Mouse (Mus musculus) spleen, adult 2 months (tissue): ENCODE data around the gene Cryl1. TPM values are rescaled to one million over a fixed set of nuclear protein-coding genes. Genes with fewer than 3 reads are reported as not detected.

ENCODE experiments used
- DNase-seq, 2 experiments: peaks; one replicate each; pipeline versions ENCODE4 v3.0.0 to v3.0.0-alpha.2; 2012 to 2021; ENCODE audit warnings: low spot score in 2 of 2, low read depth in 1 of 2
- H3K27ac ChIP-seq: fragments of 200-500 bp; 2 replicates; pipeline ENCODE4 v1.5.1; 2012; ENCODE audit warnings: low read length, inconsistent platforms; ENCODE audit not compliant: insufficient read depth
- H3K27me3 ChIP-seq: fragments of 200-500 bp; 2 replicates; pipeline ENCODE4 v1.6.1; 2012; ENCODE audit warnings: mild to moderate bottlenecking, moderate library complexity, low read length, inconsistent platforms; ENCODE audit not compliant: control insufficient read depth, insufficient read depth
- H3K36me3 ChIP-seq: fragments of 200-500 bp; 2 replicates; pipeline ENCODE4 v1.6.1; 2012; ENCODE audit warnings: mild to moderate bottlenecking, low read length, inconsistent platforms; ENCODE audit not compliant: control insufficient read depth, insufficient read depth
- H3K4me1 ChIP-seq: fragments of 200-500 bp; 2 replicates; pipeline ENCODE4 v1.6.1; 2011; ENCODE audit warnings: inconsistent platforms; ENCODE audit not compliant: control insufficient read depth, insufficient read depth, insufficient read length
- H3K4me3 ChIP-seq: fragments of 200-500 bp; 2 replicates; pipeline ENCODE4 v1.5.1; 2011; ENCODE audit warnings: mild to moderate bottlenecking, inconsistent platforms; ENCODE audit not compliant: insufficient read depth, insufficient read length; ENCODE audit errors: extremely low read depth
- CTCF ChIP-seq: fragments of 200-500 bp; IDR thresholded peaks from 2 replicates; pipeline ENCODE4 v1.5.1; 2011; ENCODE audit warnings: mild to moderate bottlenecking, inconsistent platforms; ENCODE audit not compliant: insufficient read depth, insufficient read length, insufficient replicate concordance; ENCODE audit errors: extremely low read depth
- POLR2A ChIP-seq: fragments of 200-500 bp; IDR thresholded peaks from 2 replicates; pipeline ENCODE4 v1.6.1; 2011; ENCODE audit warnings: low read depth, low read length, inconsistent platforms
- WGBS: fragments of 180-500 bp; shearing (Covaris S2); methylation state at CpG from one replicate; pipeline ENCODE4 v1.1.7; 2018; 5-methylcytosine and 5-hydroxymethylcytosine counted together
- polyA plus RNA-seq: library from polyadenylated mRNA; depleted of rRNA; stranded (reverse); fragments of >200 nt; gene quantifications from 2 replicates; pipeline ENCODE4 v1.2.3, GENCODE M21; 2012

Cryl1 gene
- polyA plus RNA-seq, 1 experiment, result 14.9 TPM

GRCm38 (mm10) chr14:57342316-57343055 lies 55.8 kb downstream of the Cryl1 start:
- Histone ChIP-seq H3K36me3 (no peaks in the 10 kb centered on the region), H3K27me3 (no peaks in the 10 kb centered on the region), H3K4me3 (no peak overlapping the region), H3K27ac (no peak overlapping the region), H3K4me1 (no peaks in the 10 kb centered on the region)
- no peak for TF ChIP-seq POLR2A
- 87% methylated on average over 6 of the region's 6 CpGs for WGBS
- DNase-seq, result no peak

DNA sequence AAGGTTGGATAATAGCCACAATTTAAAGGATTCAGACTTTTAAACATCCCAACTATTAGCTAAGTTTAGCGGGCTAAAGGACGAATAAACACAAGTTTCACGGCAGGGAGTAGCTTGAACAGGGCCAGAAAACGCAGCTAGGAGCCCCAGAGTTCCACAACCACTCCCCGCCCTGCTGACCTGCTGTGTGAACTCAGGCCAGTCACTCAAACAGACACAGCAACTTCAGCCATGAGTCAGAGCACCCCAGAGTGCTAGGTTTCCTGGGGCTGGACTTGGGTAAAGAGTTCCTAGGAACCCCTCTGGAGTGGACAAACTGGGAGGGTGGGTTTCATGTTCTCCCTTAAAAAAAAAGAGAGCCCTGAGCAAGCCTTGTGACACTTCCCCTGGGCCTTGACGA lies 59.7 kb downstream of the Cryl1 start:
- no peak for TF ChIP-seq POLR2A
- TF ChIP-seq CTCF, result no peak
- WGBS, result 92% methylated on average over 6 of the region's 6 CpGs
- no peak for DNase-seq
- Histone ChIP-seq H3K4me1 (no peaks in the 10 kb centered on the region), H3K27ac (no peak overlapping the region), H3K36me3 (no peaks in the 10 kb centered on the region), H3K27me3 (no peaks in the 10 kb centered on the region), H3K4me3 (no peak overlapping the region)

DNA sequence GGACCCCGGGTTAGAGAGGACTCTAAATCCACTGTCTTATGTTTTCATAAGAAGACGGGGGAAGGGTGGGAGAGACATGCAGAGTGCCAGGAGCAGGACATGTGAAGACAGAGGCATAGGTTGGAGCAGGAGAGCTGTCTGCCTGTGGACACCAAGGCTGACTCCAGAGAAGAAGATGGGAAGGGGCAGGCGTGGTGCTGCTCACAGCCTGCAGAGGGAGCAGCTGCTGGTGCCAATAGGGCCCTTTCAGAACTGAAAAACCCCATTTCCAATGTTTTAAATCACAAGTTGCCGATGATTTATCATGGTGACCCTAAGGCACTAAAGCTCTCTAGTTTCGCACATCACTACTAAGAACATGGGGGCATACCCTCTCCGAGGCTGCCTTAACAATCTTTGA lies 63.5 kb downstream of the Cryl1 start:
- Histone ChIP-seq H3K4me3 (no peak overlapping the region), H3K4me1 (no peaks in the 10 kb centered on the region), H3K36me3 (no peaks in the 10 kb centered on the region), H3K27ac (no peak overlapping the region), H3K27me3 (no peaks in the 10 kb centered on the region)
- 0 out of 2 replicates have a peak, but pooled peaks have one; percentile 5 for TF ChIP-seq CTCF
- TF ChIP-seq POLR2A, result no peak
- 89% methylated on average over 6 of the region's 6 CpGs for WGBS
- no peak for DNase-seq

GRCm38 (mm10) chr14:57332503-57332902 lies 65.8 kb downstream of the Cryl1 start:
- TF ChIP-seq POLR2A (no peak), CTCF (no peak)
- Histone ChIP-seq H3K27ac (no peak overlapping the region), H3K4me1 (no peaks in the 10 kb centered on the region), H3K27me3 (no peaks in the 10 kb centered on the region), H3K36me3 (no peaks in the 10 kb centered on the region), H3K4me3 (no peak overlapping the region)
- no peak for DNase-seq
- 90% methylated on average over 8 of the region's 8 CpGs for WGBS

- Histone ChIP-seq H3K27ac (no peak overlapping the region), H3K36me3 (no peaks in the 10 kb centered on the region), H3K4me3 (no peak overlapping the region), H3K27me3 (no peaks in the 10 kb centered on the region), H3K4me1 (no peaks in the 10 kb centered on the region)
- WGBS, result 90% methylated on average over 10 of the region's 10 CpGs
- no peak for TF ChIP-seq POLR2A
- TF ChIP-seq CTCF, result no peak
- DNase-seq, result no peak
Measured at GRCm38 (mm10) chr14:57331097-57331496, 67.2 kb downstream of the Cryl1 start.

DNA sequence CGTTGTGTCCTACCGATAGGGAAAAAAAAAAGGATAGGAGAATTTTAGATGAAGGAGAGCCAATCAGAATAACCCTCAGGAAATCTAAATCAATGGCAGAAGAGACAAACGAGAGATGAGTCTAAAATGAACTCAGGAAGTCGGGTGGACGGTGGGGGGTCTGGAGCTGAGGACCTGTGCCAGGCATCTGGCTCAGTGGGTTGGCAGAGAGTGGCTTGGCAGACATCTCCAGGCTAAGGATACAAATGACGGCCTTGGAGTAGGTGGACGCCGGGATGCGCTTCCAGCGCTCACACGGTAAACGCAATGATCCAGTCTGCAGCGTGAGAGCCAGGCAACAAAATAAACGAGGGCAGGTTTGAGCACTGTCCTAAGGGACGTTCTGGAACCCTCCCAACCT lies 68.7 kb downstream of the Cryl1 start:
- 92% methylated on average over 15 of the region's 15 CpGs for WGBS
- no peak overlapping the region for H3K4me3 ChIP-seq
- no peak overlapping the region for H3K27ac ChIP-seq
- H3K4me1 ChIP-seq, result no peaks in the 10 kb centered on the region
- no peaks in the 10 kb centered on the region for H3K27me3 ChIP-seq
- DNase-seq, result no peak
- no peak for TF ChIP-seq POLR2A
- TF ChIP-seq CTCF, result no peak
- no peaks in the 10 kb centered on the region for H3K36me3 ChIP-seq

- H3K27ac ChIP-seq, result no peak overlapping the region
- no peaks in the 10 kb centered on the region for H3K4me1 ChIP-seq
- H3K4me3 ChIP-seq, result no peak overlapping the region
- 93% methylated on average over 6 of the region's 6 CpGs for WGBS
- DNase-seq, result no peak
- no peak for TF ChIP-seq POLR2A
- no peak for TF ChIP-seq CTCF
- H3K36me3 ChIP-seq, result no peaks in the 10 kb centered on the region
- H3K27me3 ChIP-seq, result no peaks in the 10 kb centered on the region
Measured at GRCm38 (mm10) chr14:57326771-57327170, 71.6 kb downstream of the Cryl1 start.
